Mouse (Mus musculus) myocyte (in vitro differentiated cells): ENCODE measurements around the gene Hist1h2bf. TPM values are rescaled to one million over a fixed set of nuclear protein-coding genes. Genes with fewer than 3 reads are reported as not detected.
A peak's percentile ranks its signal among the peaks of the same experiment; 100 is the strongest.
"Not testable (repeated sequence)": the region's sequence is repeated elsewhere in the genome, so short reads cannot be mapped to it uniquely, and the experiment has no call there.

Source experiments
- H3K27me3 ChIP-seq: one replicate; pipeline ENCODE4 v1.6.1; 2011; ENCODE audit not compliant: control insufficient read depth, insufficient read depth, insufficient read length
- H3K36me3 ChIP-seq: one replicate; pipeline ENCODE4 v1.6.1; 2011; ENCODE audit not compliant: control insufficient read depth, insufficient read depth
- H3K4me2 ChIP-seq: one replicate; pipeline ENCODE4 v1.6.1; 2011; ENCODE audit warnings: low read depth, control low read depth
- H3K4me3 ChIP-seq: one replicate; pipeline ENCODE4 v1.5.1; 2011; ENCODE audit warnings: mild to moderate bottlenecking, control low read depth, moderate library complexity
- H3K79me2 ChIP-seq: one replicate; pipeline ENCODE4 v1.6.1; 2011; ENCODE audit not compliant: control insufficient read depth, insufficient read depth
- H3ac ChIP-seq: one replicate; pipeline ENCODE4 v1.6.1; 2011; ENCODE audit not compliant: control insufficient read depth, insufficient read length
- CEBPB ChIP-seq: IDR thresholded peaks from 2 replicates; pipeline ENCODE4 v1.6.1; 2011; ENCODE audit warnings: mild to moderate bottlenecking, moderate library complexity; ENCODE audit not compliant: poor library complexity, insufficient read depth, severe bottlenecking
- E2F4 ChIP-seq: IDR thresholded peaks from one replicate; pipeline ENCODE4 v1.6.1; 2011; ENCODE audit warnings: mild to moderate bottlenecking, control low read depth, moderate library complexity; ENCODE audit not compliant: insufficient read depth
- MAX ChIP-seq: IDR thresholded peaks from one replicate; pipeline ENCODE4 v1.6.1; 2011; ENCODE audit warnings: low read depth, mild to moderate bottlenecking, control low read depth
- MYOD1 ChIP-seq, 3 experiments: IDR thresholded peaks; one replicate each; pipeline ENCODE4 v1.6.1; 2011; ENCODE audit warnings: control low read depth in 2 of 3, low read depth in 2 of 3, mild to moderate bottlenecking in 2 of 3, moderate library complexity in 1 of 3; ENCODE audit not compliant: insufficient read length in 2 of 3, control insufficient read depth in 1 of 3
- MYOG ChIP-seq, 3 experiments: IDR thresholded peaks; one replicate each; pipeline ENCODE4 v1.6.1; 2011; ENCODE audit warnings: control low read depth in 2 of 3, low read depth in 2 of 3, mild to moderate bottlenecking in 2 of 3; ENCODE audit not compliant: insufficient read length in 2 of 3, control insufficient read depth in 1 of 3, insufficient read depth in 1 of 3
- POLR2A ChIP-seq: IDR thresholded peaks from one replicate; pipeline ENCODE4 v1.6.1; 2011; ENCODE audit warnings: low read depth, mild to moderate bottlenecking, control low read depth, moderate library complexity; ENCODE audit not compliant: insufficient read length
- POLR2AphosphoS2 ChIP-seq: IDR thresholded peaks from one replicate; pipeline ENCODE4 v1.6.1; 2011; ENCODE audit warnings: low read depth, control low read depth; ENCODE audit not compliant: insufficient read length
- REST ChIP-seq: IDR thresholded peaks from one replicate; pipeline ENCODE4 v1.6.1; 2011; ENCODE audit warnings: mild to moderate bottlenecking, control low read depth, moderate library complexity; ENCODE audit not compliant: insufficient read depth, insufficient read length
- SRF ChIP-seq: IDR thresholded peaks from one replicate; pipeline ENCODE4 v1.6.1; 2011; ENCODE audit warnings: low read depth; ENCODE audit not compliant: control insufficient read depth, insufficient read length
- TCF12 ChIP-seq: IDR thresholded peaks from one replicate; pipeline ENCODE4 v1.6.1; 2011; ENCODE audit warnings: mild to moderate bottlenecking, control low read depth; ENCODE audit not compliant: poor library complexity, insufficient read depth, severe bottlenecking
- TCF3 ChIP-seq: IDR thresholded peaks from one replicate; pipeline ENCODE4 v1.6.1; 2011; ENCODE audit warnings: low read depth, control low read depth; ENCODE audit not compliant: insufficient read length
- USF1 ChIP-seq: IDR thresholded peaks from one replicate; pipeline ENCODE4 v1.6.1; 2011; ENCODE audit warnings: low read depth, mild to moderate bottlenecking, control low read depth, moderate library complexity
- polyA plus RNA-seq: library from polyadenylated mRNA; unstranded; fragments of >200 nt; fragmentation: generic; extraction: Trizol; gene quantifications from one replicate; pipeline ENCODE4 v1.2.1, GENCODE M21; 2012; ENCODE audit warnings: missing spikeins

Hist1h2bf gene
- polyA plus RNA-seq, 1 experiment: 2.1 TPM

DNA sequence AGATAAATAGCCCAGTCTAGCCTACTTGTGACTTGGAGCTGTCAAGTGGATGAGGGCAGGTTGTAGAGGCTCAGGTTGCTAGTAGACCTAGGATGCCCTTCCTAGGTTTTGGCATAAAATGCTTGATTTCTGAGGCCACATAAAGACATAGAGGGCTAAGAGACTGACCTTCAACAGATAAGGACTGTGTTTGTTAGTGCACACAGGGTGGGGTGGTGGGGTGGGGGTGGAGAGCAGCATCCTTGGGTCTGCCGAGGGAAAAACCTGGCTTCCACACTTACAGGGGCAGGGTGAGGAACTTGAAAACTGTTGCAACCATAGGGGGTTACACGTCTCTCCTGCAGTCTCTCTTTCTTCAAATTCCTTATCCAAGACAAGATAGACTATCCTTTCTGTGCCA, 21.2 kb upstream of the Hist1h2bf start:
- Histone ChIP-seq H3K79me2 (no peaks in the 10 kb centered on the region), H3K36me3 (no peaks in the 10 kb centered on the region), H3K4me3 (no peak overlapping the region), H3K27me3 (no peaks in the 10 kb centered on the region), H3K4me2 (no peak overlapping the region), H3ac (no peak overlapping the region)
- TF ChIP-seq MAX (no peak), REST (no peak), POLR2AphosphoS2 (no peak), TCF3 (no peak), TCF12 (no peak), CEBPB (no peak), E2F4 (no peak), USF1 (no peak)

DNA sequence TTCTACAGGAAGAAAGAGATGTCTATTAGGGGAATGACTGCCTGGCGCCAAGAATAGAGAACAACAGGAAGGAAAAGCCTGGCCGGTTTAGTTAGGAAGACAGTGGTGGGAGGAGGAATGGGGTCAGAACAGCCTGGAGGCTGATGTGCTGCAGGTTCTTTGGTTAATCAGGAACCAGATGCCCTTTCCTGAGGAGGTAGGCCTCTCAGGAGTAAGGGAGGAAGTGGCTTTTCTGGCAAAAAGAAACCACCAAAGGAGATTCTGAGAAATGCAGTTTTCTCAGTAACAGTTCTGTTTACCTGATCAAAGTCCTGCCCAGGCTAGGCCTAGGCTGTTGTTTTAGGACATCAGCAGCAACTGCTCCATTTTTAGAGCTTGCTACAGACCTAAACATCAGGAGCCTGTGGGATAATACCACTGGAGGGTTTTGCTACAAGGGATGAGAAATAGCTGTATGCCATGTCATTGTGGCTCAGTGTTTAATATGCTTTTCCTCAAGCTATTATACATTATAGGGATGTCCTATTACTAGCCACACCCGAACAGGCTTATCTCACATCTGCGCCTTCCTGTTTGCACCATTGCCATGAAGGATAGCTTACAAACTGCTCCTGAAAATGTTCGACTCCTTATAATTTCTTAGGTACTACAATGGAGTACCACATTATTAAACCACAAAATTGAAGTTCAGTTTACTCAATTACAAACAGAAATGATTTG, 19.2 kb upstream of the Hist1h2bf start:
- Histone ChIP-seq H3K4me3 (no peak overlapping the region), H3K36me3 (no peaks in the 10 kb centered on the region), H3K27me3 (no peaks in the 10 kb centered on the region), H3K79me2 (no peaks in the 10 kb centered on the region), H3K4me2 (no peak overlapping the region), H3ac (no peak overlapping the region)
- TF ChIP-seq TCF12 (no peak), CEBPB (no peak), POLR2A (no peak), MAX (no peak), TCF3 (no peak)

DNA sequence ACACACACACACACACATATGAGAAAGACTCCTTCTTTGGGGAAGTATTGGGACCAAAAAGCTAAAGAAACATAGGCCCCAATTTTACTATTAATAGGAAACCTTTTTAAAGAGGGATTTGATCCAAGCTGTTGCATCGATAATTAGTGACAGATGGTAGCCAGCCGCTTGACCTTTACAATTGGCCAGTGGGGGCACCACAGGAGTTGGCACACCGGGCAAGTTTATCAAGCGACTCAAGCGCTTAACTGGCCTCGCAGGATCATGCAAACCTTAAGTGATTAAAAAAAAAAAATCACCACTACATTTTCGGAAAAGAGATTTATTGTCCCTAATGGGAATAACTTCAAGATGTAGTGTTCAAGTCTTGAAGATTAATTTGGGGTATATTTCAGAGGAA, 18.6 kb upstream of the Hist1h2bf start:
- TF ChIP-seq REST (no peak), MYOG (IDR thresholded peaks at IDR 0.05; ENCODE audit: control insufficient read depth in 1 of 3, insufficient read depth in 1 of 3, insufficient read length in 2 of 3, low read depth in 2 of 3) (no peak)
- Histone ChIP-seq H3K79me2 (no peaks in the 10 kb centered on the region), H3K4me3 (no peak overlapping the region)

DNA sequence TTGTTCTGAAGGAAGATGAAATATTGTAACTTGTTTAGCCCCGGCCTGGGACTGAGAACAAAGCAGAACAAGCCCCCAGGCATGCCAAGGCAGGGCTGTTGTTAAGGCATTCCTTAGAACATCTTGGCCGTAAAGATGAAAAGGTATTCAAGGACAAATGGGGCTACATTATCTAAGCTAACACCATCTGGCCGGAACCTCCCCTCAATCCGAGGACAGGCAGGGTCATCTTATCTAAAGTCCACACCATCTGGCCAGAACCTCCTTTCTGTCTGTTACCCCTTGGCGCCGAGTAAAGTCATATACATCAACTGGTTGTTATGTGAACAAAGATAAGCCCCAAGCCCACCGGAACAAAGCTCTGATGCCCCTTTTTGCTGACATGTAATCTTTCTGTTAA, 17.9 kb upstream of the Hist1h2bf start:
- not testable (repeated sequence) for H3K27me3 ChIP-seq, H3ac ChIP-seq, H3K36me3 ChIP-seq, H3K79me2 ChIP-seq, H3K4me3 ChIP-seq, H3K4me2 ChIP-seq

More for the DNA sequence above, 18.6 kb upstream of the Hist1h2bf start:
- Histone ChIP-seq H3ac (no peak overlapping the region), H3K4me2 (no peak overlapping the region), H3K27me3 (no peaks in the 10 kb centered on the region), H3K36me3 (no peaks in the 10 kb centered on the region)

DNA sequence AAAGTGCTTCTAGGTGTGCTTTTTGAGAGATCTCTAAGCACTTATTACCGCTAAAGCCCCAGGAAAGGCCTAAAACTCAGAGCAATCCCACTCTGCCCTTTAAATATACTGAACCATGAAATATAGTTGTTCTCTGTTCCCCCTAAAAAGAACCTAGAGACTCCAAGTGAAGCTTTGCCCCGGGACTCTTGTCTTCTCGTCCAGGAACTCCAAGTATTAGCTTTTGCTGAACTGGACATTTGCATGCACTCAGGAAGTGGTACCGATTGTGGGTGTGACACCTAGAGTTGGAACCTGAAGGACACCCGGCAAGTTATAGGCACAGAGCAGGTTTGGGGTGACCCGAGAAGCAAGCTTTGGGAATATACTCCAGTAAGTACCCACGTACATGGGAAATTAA, 17.2 kb upstream of the Hist1h2bf start:
- H3K36me3 ChIP-seq: no peaks in the 10 kb centered on the region
- TF ChIP-seq POLR2A (no peak), POLR2AphosphoS2 (no peak), MYOG (IDR thresholded peaks at IDR 0.05; ENCODE audit: control insufficient read depth in 1 of 3, insufficient read depth in 1 of 3, insufficient read length in 2 of 3, low read depth in 2 of 3) (no peak), REST (no peak), SRF (no peak), CEBPB (no peak), MAX (no peak), TCF3 (no peak)
- H3K4me2 ChIP-seq: no peak overlapping the region
- no peaks in the 10 kb centered on the region for H3K27me3 ChIP-seq
- no peak overlapping the region for H3K4me3 ChIP-seq
- H3ac ChIP-seq: no peak overlapping the region
- no peaks in the 10 kb centered on the region for H3K79me2 ChIP-seq

DNA sequence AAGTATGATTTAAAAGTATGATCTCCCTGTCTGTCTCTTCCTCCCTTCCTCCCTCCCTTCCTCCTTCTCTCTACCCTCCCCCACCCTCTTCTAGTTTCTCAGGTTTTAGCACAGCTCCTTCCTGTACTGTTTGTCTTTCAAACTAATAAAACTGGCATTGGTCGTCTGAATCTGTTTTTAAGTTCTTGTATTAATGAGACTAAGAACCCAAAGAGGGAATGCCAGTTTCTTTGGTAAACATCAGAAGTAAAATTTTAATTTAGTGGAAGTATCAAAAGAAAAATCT, 12.9 kb upstream of the Hist1h2bf start:
- H3K4me2 ChIP-seq: peak overlapping the region; percentile 87
- H3ac ChIP-seq: no peak overlapping the region
- H3K36me3 ChIP-seq: no peaks in the 10 kb centered on the region
- TF ChIP-seq MYOD1 (IDR thresholded peaks at IDR 0.05; ENCODE audit: control insufficient read depth in 1 of 3, insufficient read length in 2 of 3, low read depth in 2 of 3): no peak
- peak overlapping the region; percentile 33 for H3K4me3 ChIP-seq
- no peaks in the 10 kb centered on the region for H3K27me3 ChIP-seq
- H3K79me2 ChIP-seq: no peaks in the 10 kb centered on the region
